Mouse (Mus musculus): ENCODE data around the gene N4bp1. TPM values are rescaled to one million over a fixed set of nuclear protein-coding genes. Genes with fewer than 3 reads are reported as not detected.

N4bp1 gene
- polyA plus RNA-seq, 1 experiment, result 13.2 TPM

- no peaks in the 10 kb centered on the region for H3K27me3 ChIP-seq (replicated peaks; ENCODE audit: control insufficient read depth, insufficient read depth, low read length)
- 88% methylated on average over 11 of the region's 11 CpGs for WGBS
- no peaks in the 10 kb centered on the region for H3K36me3 ChIP-seq (ENCODE audit: control insufficient read depth, insufficient read depth, low read length)
- no peak for TF ChIP-seq CTCF (conservative IDR thresholded peaks at IDR 0.05; ENCODE audit: insufficient read depth, insufficient read length, low read depth, low read length)
- TF ChIP-seq POLR2A (IDR thresholded peaks at IDR 0.05; ENCODE audit: low read depth, low read length), result no peak
- H3K4me1 ChIP-seq (ENCODE audit: control insufficient read depth, insufficient read depth, low read length), result peaks cover 13% of the 10 kb centered on the region
- DNase-seq, result no peak
- H3K27ac ChIP-seq (ENCODE audit: insufficient read depth, low read depth, low read length), result no peak overlapping the region
- H3K4me3 ChIP-seq (ENCODE audit: insufficient read depth, low read depth, low read length), result no peak overlapping the region
These were observed 12.8 kb downstream of the N4bp1 start for GRCm38 (mm10) chr8:86872097-86872815.

- Histone ChIP-seq H3K27me3 (replicated peaks; ENCODE audit: control insufficient read depth, insufficient read depth, low read length) (no peaks in the 10 kb centered on the region), H3K36me3 (ENCODE audit: control insufficient read depth, insufficient read depth, low read length) (no peaks in the 10 kb centered on the region)
- TF ChIP-seq CTCF (conservative IDR thresholded peaks at IDR 0.05; ENCODE audit: insufficient read depth, insufficient read length, low read depth, low read length) (no peak), POLR2A (IDR thresholded peaks at IDR 0.05; ENCODE audit: low read depth, low read length) (no peak)
These were observed 13.6 kb downstream of the N4bp1 start for GRCm38 (mm10) chr8:86871421-86871820.

GRCm38 (mm10) chr8:86870771-86871170 lies 14.3 kb downstream of the N4bp1 start:
- Histone ChIP-seq H3K27ac (ENCODE audit: insufficient read depth, low read depth, low read length) (peak overlapping the region; percentile 0; the same call in 1 of the 2 replicates), H3K4me1 (ENCODE audit: control insufficient read depth, insufficient read depth, low read length) (peaks cover 7% of the 10 kb centered on the region), H3K27me3 (replicated peaks; ENCODE audit: control insufficient read depth, insufficient read depth, low read length) (no peaks in the 10 kb centered on the region), H3K4me3 (ENCODE audit: insufficient read depth, low read depth, low read length) (no peak overlapping the region), H3K36me3 (ENCODE audit: control insufficient read depth, insufficient read depth, low read length) (no peaks in the 10 kb centered on the region)
- TF ChIP-seq CTCF (conservative IDR thresholded peaks at IDR 0.05; ENCODE audit: insufficient read depth, insufficient read length, low read depth, low read length), result no peak
- TF ChIP-seq POLR2A (IDR thresholded peaks at IDR 0.05; ENCODE audit: low read depth, low read length), result no peak
- 64% methylated on average over 2 of the region's 2 CpGs for WGBS
- no peak for DNase-seq

More at GRCm38 (mm10) chr8:86871421-86871820, 13.6 kb downstream of the N4bp1 start:
- H3K4me3 ChIP-seq (ENCODE audit: insufficient read depth, low read depth, low read length), result no peak overlapping the region
- H3K27ac ChIP-seq (ENCODE audit: insufficient read depth, low read depth, low read length), result no peak overlapping the region
- 93% methylated on average over 2 of the region's 2 CpGs for WGBS
- no peak for DNase-seq
- H3K4me1 ChIP-seq (ENCODE audit: control insufficient read depth, insufficient read depth, low read length), result peaks cover 7% of the 10 kb centered on the region

- Histone ChIP-seq H3K4me1 (ENCODE audit: control insufficient read depth, insufficient read depth, low read length) (peaks cover 2% of the 10 kb centered on the region), H3K27me3 (replicated peaks; ENCODE audit: control insufficient read depth, insufficient read depth, low read length) (no peaks in the 10 kb centered on the region), H3K27ac (ENCODE audit: insufficient read depth, low read depth, low read length) (no peak overlapping the region), H3K4me3 (ENCODE audit: insufficient read depth, low read depth, low read length) (no peak overlapping the region), H3K36me3 (ENCODE audit: control insufficient read depth, insufficient read depth, low read length) (no peaks in the 10 kb centered on the region)
- 55% methylated on average over 3 of the region's 3 CpGs for WGBS
- no peak for DNase-seq
- TF ChIP-seq POLR2A (IDR thresholded peaks at IDR 0.05; ENCODE audit: low read depth, low read length) (no peak), CTCF (conservative IDR thresholded peaks at IDR 0.05; ENCODE audit: insufficient read depth, insufficient read length, low read depth, low read length) (no peak)
These were observed 17.0 kb downstream of the N4bp1 start for GRCm38 (mm10) chr8:86868041-86868440.

GRCm38 (mm10) chr8:86864764-86865163 lies 20.3 kb downstream of the N4bp1 start:
- DNase-seq, result no peak
- Histone ChIP-seq H3K4me3 (ENCODE audit: insufficient read depth, low read depth, low read length) (no peak overlapping the region), H3K4me1 (ENCODE audit: control insufficient read depth, insufficient read depth, low read length) (no peaks in the 10 kb centered on the region), H3K27me3 (replicated peaks; ENCODE audit: control insufficient read depth, insufficient read depth, low read length) (no peaks in the 10 kb centered on the region), H3K27ac (ENCODE audit: insufficient read depth, low read depth, low read length) (no peak overlapping the region), H3K36me3 (ENCODE audit: control insufficient read depth, insufficient read depth, low read length) (no peaks in the 10 kb centered on the region; the same call in 1 of the 2 replicates)
- WGBS, result 69% methylated on average over 4 of the region's 4 CpGs
- TF ChIP-seq POLR2A (IDR thresholded peaks at IDR 0.05; ENCODE audit: low read depth, low read length) (no peak), CTCF (conservative IDR thresholded peaks at IDR 0.05; ENCODE audit: insufficient read depth, insufficient read length, low read depth, low read length) (no peak)

- DNase-seq, result no peak
- H3K27me3 ChIP-seq (replicated peaks; ENCODE audit: control insufficient read depth, insufficient read depth, low read length), result no peaks in the 10 kb centered on the region
- H3K27ac ChIP-seq (ENCODE audit: insufficient read depth, low read depth, low read length), result no peak overlapping the region
- no peak for TF ChIP-seq POLR2A (IDR thresholded peaks at IDR 0.05; ENCODE audit: low read depth, low read length)
- TF ChIP-seq CTCF (conservative IDR thresholded peaks at IDR 0.05; ENCODE audit: insufficient read depth, insufficient read length, low read depth, low read length), result no peak
- H3K4me3 ChIP-seq (ENCODE audit: insufficient read depth, low read depth, low read length), result no peak overlapping the region
- WGBS, result 50% methylated on average over 4 of the region's 4 CpGs
- H3K36me3 ChIP-seq (ENCODE audit: control insufficient read depth, insufficient read depth, low read length), result no peaks in the 10 kb centered on the region; the same call in 1 of the 2 replicates
- no peaks in the 10 kb centered on the region for H3K4me1 ChIP-seq (ENCODE audit: control insufficient read depth, insufficient read depth, low read length)
These were observed 22.2 kb downstream of the N4bp1 start for GRCm38 (mm10) chr8:86862837-86863236.

- H3K36me3 ChIP-seq (ENCODE audit: control insufficient read depth, insufficient read depth, low read length), result no peaks in the 10 kb centered on the region; the same call in 1 of the 2 replicates
- 76% methylated on average over 3 of the region's 3 CpGs for WGBS
- H3K4me3 ChIP-seq (ENCODE audit: insufficient read depth, low read depth, low read length), result no peak overlapping the region
- H3K27ac ChIP-seq (ENCODE audit: insufficient read depth, low read depth, low read length), result no peak overlapping the region
- H3K27me3 ChIP-seq (replicated peaks; ENCODE audit: control insufficient read depth, insufficient read depth, low read length), result no peaks in the 10 kb centered on the region
- TF ChIP-seq CTCF (conservative IDR thresholded peaks at IDR 0.05; ENCODE audit: insufficient read depth, insufficient read length, low read depth, low read length) (no peak), POLR2A (IDR thresholded peaks at IDR 0.05; ENCODE audit: low read depth, low read length) (no peak)
- no peak for DNase-seq
- H3K4me1 ChIP-seq (ENCODE audit: control insufficient read depth, insufficient read depth, low read length), result no peaks in the 10 kb centered on the region
These were observed 22.8 kb downstream of the N4bp1 start for GRCm38 (mm10) chr8:86862155-86862816.
